ENCODE assay signal across 21 mouse cellular contexts in the genomic region with DNA sequence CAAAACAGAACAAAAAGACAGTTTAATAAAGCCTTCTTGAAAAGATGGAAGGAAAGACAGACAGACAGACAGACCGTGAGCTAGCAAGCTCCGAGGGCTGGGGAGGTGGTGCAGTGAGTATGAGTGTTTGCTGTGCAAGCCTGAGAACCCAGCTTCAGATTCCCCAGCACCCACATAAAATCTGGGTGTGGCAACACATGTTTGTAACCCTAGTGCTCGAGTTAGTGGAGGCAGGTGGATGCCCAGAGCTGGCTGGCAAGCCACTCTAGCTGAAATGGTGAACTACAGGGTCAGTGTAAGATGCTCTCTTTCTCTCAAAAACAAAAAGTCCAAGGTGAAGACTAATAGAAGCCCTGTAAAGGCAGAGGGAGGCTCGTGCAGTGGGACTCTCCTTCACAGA. TPM values are rescaled to one million over a fixed set of nuclear protein-coding genes. Genes with fewer than 3 reads are reported as not detected.
DNase-seq lines count a peak whose midpoint lies in the region; ATAC-seq and TF ChIP-seq lines count a peak whose summit lies in the region.
"Had no signal": no experiment of that assay in that cellular context is flagged by ENCODE, and none has a peak within 500 bp of the region (broad histone marks: within the 10 kb centered on the region; RNA-seq: fewer than 3 reads in every experiment).

No protein-coding gene starts in this region.

- H3K4me1 ChIP-seq in lung, adult 2 months (ENCODE audit: control insufficient read depth, insufficient read depth, low read length): peaks cover 13% of the 10 kb centered on the region
- peaks cover 13% of the 10 kb centered on the region; the same call in 1 of the 2 replicates for H3K4me1 ChIP-seq in lung, postnatal 0 days (ENCODE audit: insufficient read depth, low read depth, low read length)

- no peak overlapping the region for H3K27ac ChIP-seq in lung, postnatal 0 days (ENCODE audit: low read length)

- no peak for TF ChIP-seq CTCF in lung, adult 2 months (IDR thresholded peaks at IDR 0.05; ENCODE audit: insufficient read depth, low read length)
- no peak for TF ChIP-seq CTCF in lung, postnatal 0 days (IDR thresholded peaks at IDR 0.05)

- DNase-seq in lung, adult 2 months: peak; percentile 19
- DNase-seq in lung, postnatal 36 days: no peak
- peak; percentile 22 for DNase-seq in lung, postnatal 0 days (ENCODE audit: low spot score)
- no peak for DNase-seq in lung, postnatal 4 days
- no peak for DNase-seq in right cerebral cortex, postnatal 4 days
- DNase-seq: adrenal gland, adult 2 months; adrenal gland, adult 8-10 months; adrenal gland, postnatal 10 days; adrenal gland, postnatal 14 days; adrenal gland, postnatal 25 days; adrenal gland, postnatal 36 days; B cell, adult 2 months; cerebellum, adult 11 months; cerebellum, adult 11-12 months; cerebellum, adult 18-20 months had no signal

- no peak overlapping the region for H3ac ChIP-seq in myocyte (ENCODE audit: control insufficient read depth, insufficient read length)

- H3K27me3 ChIP-seq in lung, postnatal 0 days (replicated peaks; ENCODE audit: insufficient read depth, low read length): no peaks in the 10 kb centered on the region
- no peaks in the 10 kb centered on the region for H3K27me3 ChIP-seq in myocyte (ENCODE audit: control insufficient read depth, insufficient read depth, insufficient read length)
- H3K27me3 ChIP-seq: CH12.LX, Patski had no signal

- H3K4me3 ChIP-seq in lung, adult 2 months (replicated peaks; ENCODE audit: extremely low read depth, low read depth, low read length): no peak overlapping the region
- H3K4me3 ChIP-seq in lung, postnatal 0 days (ENCODE audit: low read depth, low read length): no peak overlapping the region
- H3K4me3 ChIP-seq in myocyte: no peak overlapping the region

- ATAC-seq in lung, postnatal 0 days: no peak
- ATAC-seq: activated CD4-positive, CD25-positive, alpha-beta regulatory T cell, adult 4 months; CD4-positive, CD25-positive, alpha-beta regulatory T cell, adult 4 months; Patski had no signal

- H3K9me3 ChIP-seq in lung, postnatal 0 days (ENCODE audit: low read length): no peaks in the 10 kb centered on the region
- H3K9me3 ChIP-seq: G1E had no signal

- H3K9ac ChIP-seq in lung, postnatal 0 days (replicated peaks; ENCODE audit: low read depth): no peak overlapping the region

- no peaks in the 10 kb centered on the region for H3K36me3 ChIP-seq in lung, postnatal 0 days (ENCODE audit: insufficient read depth, low read length)
- H3K36me3 ChIP-seq in myocyte (ENCODE audit: control insufficient read depth, insufficient read depth): no peaks in the 10 kb centered on the region

- TF ChIP-seq EP300 in lung, postnatal 0 days (IDR thresholded peaks at IDR 0.05): no peak

- peaks cover 34% of the 10 kb centered on the region for H3K79me2 ChIP-seq in myocyte (ENCODE audit: control insufficient read depth, insufficient read depth)

- 75% methylated on average over 4 of the region's 4 CpGs for WGBS in lung, adult 2 months
- 52% methylated on average over 4 of the region's 4 CpGs for WGBS in lung, postnatal 0 days

- TF ChIP-seq POLR2A in lung, adult 2 months (IDR thresholded peaks at IDR 0.05; ENCODE audit: borderline replicate concordance, extremely low read depth, low read depth, low read length): no peak
- TF ChIP-seq POLR2A in myocyte (IDR thresholded peaks at IDR 0.05; ENCODE audit: insufficient read length, low read depth): no peak

- H3K4me2 ChIP-seq in lung, postnatal 0 days (replicated peaks; ENCODE audit: low read depth, low read length): no peak overlapping the region
- H3K4me2 ChIP-seq in myocyte (ENCODE audit: low read depth): peak overlapping the region; percentile 14

TF ChIP-seq in myocyte, 11 proteins besides CTCF, POLR2A, EP300 and RAD21:
- TF ChIP-seq USF1 (IDR thresholded peaks at IDR 0.05; ENCODE audit: low read depth) (no peak), MYOG (IDR thresholded peaks at IDR 0.05; ENCODE audit: control insufficient read depth in 1 of 3, insufficient read depth in 1 of 3, insufficient read length in 2 of 3, low read depth in 2 of 3) (peak in 1 of 3 experiments; percentile 72), MYOD1 (IDR thresholded peaks at IDR 0.05; ENCODE audit: control insufficient read depth in 1 of 3, insufficient read length in 2 of 3, low read depth in 2 of 3) (peak in 1 of 3 experiments; percentile 54), CEBPB (IDR thresholded peaks at IDR 0.05; ENCODE audit: insufficient read depth, poor library complexity, severe bottlenecking) (no peak), TCF12 (IDR thresholded peaks at IDR 0.05; ENCODE audit: insufficient read depth, poor library complexity, severe bottlenecking) (no peak)

RNA-seq across cellular contexts. Expression of gene Gan, which starts 7.0 kb away (rescaled TPM):
- 5.6 and 8.6 TPM in 2 replicates for polyA plus RNA-seq in lung, adult 2 months (2012; rRNA removed)
- polyA plus RNA-seq in lung, postnatal 0 days (2015; fragmentation: Nextera tagmentation; extraction: Ambion mirVana): 3.3 and 4.2 TPM in 2 replicates
- polyA plus RNA-seq in myocyte (2012; fragmentation: generic; extraction: Trizol): 3.7 TPM

Comparison
In these comparisons a context has a peak if more than half of its experiments do, and no peak if none do; other contexts are left out.
1. DNase-seq: peak in lung, adult 2 months (single experiment) and lung, postnatal 0 days (single experiment); none in lung, postnatal 36 days (single experiment), lung, postnatal 4 days (0 of 2) and right cerebral cortex, postnatal 4 days (single experiment).